Mouse (Mus musculus): Measurements from ENCODE around the gene Sgk1. TPM values are rescaled to one million over a fixed set of nuclear protein-coding genes. Genes with fewer than 3 reads are reported as not detected.

Sgk1 gene
- polyA plus RNA-seq (2012; rRNA removed; ENCODE audit: low replicate concordance): 16.4 and 39.6 TPM in 2 replicates

GRCm38 (mm10) chr10:21882184-21883081, at the start of gene Sgk1:
Sgk1 (plus strand) TSS chr10:21882184.

Other genes with a start within 250 kb of the Sgk1 start
- not detected in 2 replicates for gene 4930444G20Rik, start 185.9 kb downstream of the Sgk1 start, polyA plus RNA-seq (2012; rRNA removed; ENCODE audit: low replicate concordance)